Mouse (Mus musculus): ENCODE results near the gene Olfr380. TPM values are rescaled to one million over a fixed set of nuclear protein-coding genes. Genes with fewer than 3 reads are reported as not detected.

Gene Olfr380
- not detected in 2 replicates for polyA plus RNA-seq (2014; fragmentation: Nextera tagmentation; extraction: Ambion mirVana)

DNA sequence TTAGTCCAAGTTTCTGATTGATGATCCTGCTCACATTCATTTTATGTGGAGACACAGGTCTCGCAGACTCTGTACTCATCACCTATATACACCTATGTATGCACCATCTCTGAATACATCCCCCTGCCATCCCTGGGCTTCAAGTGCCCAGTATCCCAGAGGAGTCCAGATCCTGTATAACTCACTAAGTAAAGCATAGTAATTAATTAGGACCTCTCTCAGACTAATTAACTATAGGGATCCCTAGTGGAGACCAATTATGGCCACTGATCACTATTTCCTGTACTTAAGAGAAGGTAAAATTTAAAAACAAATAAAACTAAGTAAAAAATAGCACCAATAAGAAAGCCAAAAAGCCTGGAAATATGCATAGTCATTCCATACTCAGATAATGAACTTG lies at the start of gene Olfr380:
Gene Olfr380 (minus strand): TSS at position 101 of the 400 bp plus-strand sequence.
- H3K36me3 ChIP-seq (ENCODE audit: control insufficient read depth, insufficient read depth, low read length), result no peaks in the 10 kb centered on the region

DNA sequence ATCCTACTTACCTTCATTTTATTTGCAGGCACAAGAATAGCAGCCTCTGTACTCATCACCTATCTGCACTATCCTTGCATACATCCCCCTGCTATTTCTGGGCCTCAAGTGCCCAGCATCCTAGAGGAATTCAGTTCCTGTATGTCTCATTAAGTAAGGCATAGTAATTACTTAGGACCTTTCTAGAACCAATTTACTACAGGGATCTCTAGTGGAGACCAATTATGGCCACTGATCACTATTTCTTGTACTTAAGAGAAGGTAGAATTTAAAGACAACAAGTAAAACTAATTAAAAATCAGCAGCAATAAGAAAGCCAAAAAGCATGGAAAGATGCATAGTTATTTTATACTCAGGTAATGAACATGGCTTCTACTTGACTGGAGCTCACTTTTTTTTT lies 34.2 kb upstream of the Olfr380 start, which contains the start of gene Olfr381:
Gene Olfr381 (minus strand): TSS at position 101 of the 400 bp plus-strand sequence.
- no peak for ATAC-seq (ENCODE audit: insufficient number of reproducible peaks, insufficient read depth, low FRiP score, low read depth)
- Histone ChIP-seq H3K27ac (replicated peaks in 1 of 2; ENCODE audit: control insufficient read depth in 1 of 2, insufficient read depth in 1 of 2, low read depth in 2 of 2, low read length in 2 of 2) (no peak within 1 kb of the TSS), H3K9me3 (ENCODE audit: control insufficient read depth, low read length) (no peaks in the 10 kb centered on the region), H3K4me3 (ENCODE audit: control insufficient read depth in 1 of 2, insufficient read depth in 1 of 2, low read depth in 1 of 2, low read length in 2 of 2) (no peak within 1 kb of the TSS), H3K27me3 (ENCODE audit: control insufficient read depth, insufficient read depth, low read length) (no peaks in the 10 kb centered on the region), H3K4me1 (ENCODE audit: control insufficient read depth in 2 of 2, insufficient read depth in 2 of 2, low read length in 2 of 2) (no peaks in the 10 kb centered on the region), H3K36me3 (ENCODE audit: control insufficient read depth, insufficient read depth, low read length) (no peaks in the 10 kb centered on the region), H3K4me2 (ENCODE audit: low read length) (no peak within 1 kb of the TSS), H3K9ac (ENCODE audit: low read length) (no peak within 1 kb of the TSS)

More for the DNA sequence above, at the start of gene Olfr380:
- Histone ChIP-seq H3K27me3 (ENCODE audit: control insufficient read depth, insufficient read depth, low read length) (no peaks in the 10 kb centered on the region), H3K4me2 (ENCODE audit: low read length) (no peak within 1 kb of the TSS), H3K9me3 (ENCODE audit: control insufficient read depth, low read length) (no peaks in the 10 kb centered on the region), H3K4me1 (ENCODE audit: control insufficient read depth in 2 of 2, insufficient read depth in 2 of 2, low read length in 2 of 2) (no peaks in the 10 kb centered on the region), H3K27ac (replicated peaks in 1 of 2; ENCODE audit: control insufficient read depth in 1 of 2, insufficient read depth in 1 of 2, low read depth in 2 of 2, low read length in 2 of 2) (no peak within 1 kb of the TSS), H3K4me3 (ENCODE audit: control insufficient read depth in 1 of 2, insufficient read depth in 1 of 2, low read depth in 1 of 2, low read length in 2 of 2) (no peak within 1 kb of the TSS), H3K9ac (ENCODE audit: low read length) (no peak within 1 kb of the TSS)
- 87% methylated on average over 1 of the region's 1 CpGs for whole genome bisulfite sequencing
- no peak for ATAC-seq (ENCODE audit: insufficient number of reproducible peaks, insufficient read depth, low FRiP score, low read depth)

DNA sequence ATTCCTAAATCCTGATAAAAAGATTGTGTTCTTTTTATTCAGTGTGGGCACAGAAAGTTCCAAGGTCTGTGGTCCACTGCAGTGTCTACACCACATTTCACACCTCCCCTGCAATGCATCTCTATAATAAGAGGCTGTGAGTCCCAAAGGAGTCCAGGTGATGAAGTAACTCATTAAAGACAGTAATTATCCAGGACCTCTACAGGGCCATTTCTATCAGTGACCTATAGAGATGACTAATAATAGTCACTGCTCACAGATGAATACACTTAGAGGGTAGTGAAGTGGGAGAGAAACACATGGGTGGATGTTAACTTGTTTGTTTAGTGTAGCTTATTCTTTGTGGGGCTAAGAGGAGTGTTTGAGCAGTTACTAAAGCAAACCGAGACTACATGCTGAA lies 28.9 kb downstream of the Olfr380 start, which contains the start of gene Olfr378:
Gene Olfr378 (minus strand): TSS at position 101 of the 400 bp plus-strand sequence.
- Histone ChIP-seq H3K9me3 (ENCODE audit: control insufficient read depth, low read length) (peaks cover 18% of the 10 kb centered on the region), H3K27ac (replicated peaks in 1 of 2; ENCODE audit: control insufficient read depth in 1 of 2, insufficient read depth in 1 of 2, low read depth in 2 of 2, low read length in 2 of 2) (no peak within 1 kb of the TSS), H3K27me3 (ENCODE audit: control insufficient read depth, insufficient read depth, low read length) (no peaks in the 10 kb centered on the region), H3K9ac (ENCODE audit: low read length) (no peak within 1 kb of the TSS), H3K4me2 (ENCODE audit: low read length) (no peak within 1 kb of the TSS), H3K4me1 (ENCODE audit: control insufficient read depth in 2 of 2, insufficient read depth in 2 of 2, low read length in 2 of 2) (no peaks in the 10 kb centered on the region), H3K4me3 (ENCODE audit: control insufficient read depth in 1 of 2, insufficient read depth in 1 of 2, low read depth in 1 of 2, low read length in 2 of 2) (no peak within 1 kb of the TSS), H3K36me3 (ENCODE audit: control insufficient read depth, insufficient read depth, low read length) (no peaks in the 10 kb centered on the region)
- WGBS, result 89% methylated on average over 1 of the region's 1 CpGs
- no peak for ATAC-seq (ENCODE audit: insufficient number of reproducible peaks, insufficient read depth, low FRiP score, low read depth)

Other genes with a start within 250 kb of the Olfr380 start
- gene Trpv1, start 223.2 kb downstream of the Olfr380 start, polyA plus RNA-seq (2014; fragmentation: Nextera tagmentation; extraction: Ambion mirVana), result not detected in 2 replicates
- gene Trpv3, start 190.1 kb downstream of the Olfr380 start, polyA plus RNA-seq (2014; fragmentation: Nextera tagmentation; extraction: Ambion mirVana), result 0.04 and 0.15 TPM in 2 replicates
- 0.14 TPM in 1 of 2 replicates, not detected in the other for gene Aspa, start 127.9 kb downstream of the Olfr380 start, polyA plus RNA-seq (2014; fragmentation: Nextera tagmentation; extraction: Ambion mirVana)
- not detected in 2 replicates for gene Gm49340, start 127.8 kb downstream of the Olfr380 start, polyA plus RNA-seq (2014; fragmentation: Nextera tagmentation; extraction: Ambion mirVana)
- not detected in 2 replicates for gene Spata22, start 127.8 kb downstream of the Olfr380 start, polyA plus RNA-seq (2014; fragmentation: Nextera tagmentation; extraction: Ambion mirVana)
- not detected in 2 replicates for gene Olfr20, start 106.7 kb downstream of the Olfr380 start, polyA plus RNA-seq (2014; fragmentation: Nextera tagmentation; extraction: Ambion mirVana)
- not detected in 2 replicates for gene Olfr376, start 86.3 kb downstream of the Olfr380 start, polyA plus RNA-seq (2014; fragmentation: Nextera tagmentation; extraction: Ambion mirVana)
- gene Olfr1, start 57.9 kb downstream of the Olfr380 start, polyA plus RNA-seq (2014; fragmentation: Nextera tagmentation; extraction: Ambion mirVana), result not detected in 2 replicates
- not detected in 2 replicates for gene Olfr378, start 29.0 kb downstream of the Olfr380 start, polyA plus RNA-seq (2014; fragmentation: Nextera tagmentation; extraction: Ambion mirVana)
- not detected in 2 replicates for gene Olfr381, start 34.1 kb upstream of the Olfr380 start, polyA plus RNA-seq (2014; fragmentation: Nextera tagmentation; extraction: Ambion mirVana)
- not detected in 2 replicates for gene Olfr382, start 59.7 kb upstream of the Olfr380 start, polyA plus RNA-seq (2014; fragmentation: Nextera tagmentation; extraction: Ambion mirVana)
- gene Olfr385, start 135.5 kb upstream of the Olfr380 start, polyA plus RNA-seq (2014; fragmentation: Nextera tagmentation; extraction: Ambion mirVana), result not detected in 2 replicates
- gene Olfr384, start 141.1 kb upstream of the Olfr380 start, polyA plus RNA-seq (2014; fragmentation: Nextera tagmentation; extraction: Ambion mirVana), result not detected in 2 replicates
- gene Zfp735, start 231.3 kb upstream of the Olfr380 start, polyA plus RNA-seq (2014; fragmentation: Nextera tagmentation; extraction: Ambion mirVana), result not detected in 2 replicates